Mouse (Mus musculus) urinary bladder, postnatal 36 days (tissue): ENCODE measurements around the gene Ube2t.

Experiments
- DNase-seq, 2 experiments: peaks; one replicate each; pipeline ENCODE4 v3.0.0; 2022; ENCODE audit warnings: low spot score in 2 of 2, mixed read lengths in 1 of 2

Ube2t gene

GRCm38 (mm10) chr1:134995437-134995836, 33.1 kb downstream of the Ube2t start:
- DNase-seq = no peak

- no peak for DNase-seq
Measured at GRCm38 (mm10) chr1:134995954-134996353, 33.6 kb downstream of the Ube2t start.

- no peak for DNase-seq
Measured at GRCm38 (mm10) chr1:134996471-134996870, 34.1 kb downstream of the Ube2t start.

- DNase-seq = no peak
Measured at GRCm38 (mm10) chr1:134997568-134997967, 35.2 kb downstream of the Ube2t start.

- DNase-seq = no peak
Measured at GRCm38 (mm10) chr1:134998231-134998630, 35.9 kb downstream of the Ube2t start.

- no peak for DNase-seq
Measured at GRCm38 (mm10) chr1:135000527-135000926, 38.2 kb downstream of the Ube2t start.

GRCm38 (mm10) chr1:135003346-135003745, 41.0 kb downstream of the Ube2t start:
- no peak for DNase-seq

- no peak for DNase-seq
Measured at GRCm38 (mm10) chr1:135005696-135006095, 43.3 kb downstream of the Ube2t start.

GRCm38 (mm10) chr1:135009833-135010232, 47.5 kb downstream of the Ube2t start:
- no peak for DNase-seq

GRCm38 (mm10) chr1:135011912-135012311, 49.5 kb downstream of the Ube2t start:
- no peak for DNase-seq

- no peak for DNase-seq
Measured at GRCm38 (mm10) chr1:135012472-135012871, 50.1 kb downstream of the Ube2t start.

- DNase-seq = no peak
Measured at GRCm38 (mm10) chr1:135014921-135015445, 52.6 kb downstream of the Ube2t start.

GRCm38 (mm10) chr1:135016907-135017655, 54.7 kb downstream of the Ube2t start:
- no peak for DNase-seq

GRCm38 (mm10) chr1:135017656-135018015, 55.3 kb downstream of the Ube2t start:
- DNase-seq = no peak

GRCm38 (mm10) chr1:135019087-135019774, 56.9 kb downstream of the Ube2t start:
- DNase-seq = peak in 1 of 2 experiments; percentile 49

GRCm38 (mm10) chr1:135019775-135020167, 57.4 kb downstream of the Ube2t start:
- peak in 1 of 2 experiments; percentile 39 for DNase-seq

- no peak for DNase-seq
Measured at GRCm38 (mm10) chr1:135020281-135020940, 58.0 kb downstream of the Ube2t start.

GRCm38 (mm10) chr1:135020970-135021369, 58.6 kb downstream of the Ube2t start:
- DNase-seq = no peak

GRCm38 (mm10) chr1:135021936-135022335, 59.6 kb downstream of the Ube2t start:
- no peak for DNase-seq

- no peak for DNase-seq
Measured at GRCm38 (mm10) chr1:135023583-135023982, 61.2 kb downstream of the Ube2t start.
